Mouse (Mus musculus) liver, embryonic 15.5 days (tissue): Measurements from ENCODE around the gene Asic4. TPM values are rescaled to one million over a fixed set of nuclear protein-coding genes. Genes with fewer than 3 reads are reported as not detected.

Experiments used
- ATAC-seq: fragments of 200-750 bp; cut with Nextera tagmentation; 2 replicates; pipeline ENCODE4 v1.8.0; 2017; ENCODE audit warnings: moderate number of reproducible peaks, mild to moderate bottlenecking, moderate library complexity; ENCODE audit not compliant: insufficient read depth
- H3K27ac ChIP-seq: fragments of 300-500 bp; sonication (generic); replicated peaks from 2 replicates; pipeline ENCODE4 v1.5.1; 2015; ENCODE audit warnings: mild to moderate bottlenecking, inconsistent platforms
- H3K27me3 ChIP-seq: fragments of 300-500 bp; sonication (generic); 2 replicates; pipeline ENCODE4 v1.6.1; 2015; ENCODE audit warnings: mild to moderate bottlenecking, inconsistent platforms
- H3K36me3 ChIP-seq: fragments of 300-500 bp; sonication (generic); replicated peaks from 2 replicates; pipeline ENCODE4 v1.6.1; 2015; ENCODE audit warnings: moderate library complexity, mild to moderate bottlenecking, inconsistent platforms
- H3K4me1 ChIP-seq: fragments of 300-500 bp; sonication (generic); replicated peaks from 2 replicates; pipeline ENCODE4 v1.6.1; 2015; ENCODE audit warnings: inconsistent platforms
- H3K4me2 ChIP-seq: fragments of 300-500 bp; sonication (generic); 2 replicates; pipeline ENCODE4 v1.6.1; 2015; ENCODE audit warnings: moderate library complexity, mild to moderate bottlenecking, inconsistent platforms
- H3K4me3 ChIP-seq: fragments of 300-500 bp; sonication (generic); replicated peaks from 2 replicates; pipeline ENCODE4 v1.5.1; 2015; ENCODE audit warnings: mild to moderate bottlenecking, inconsistent platforms
- H3K9ac ChIP-seq: fragments of 300-500 bp; sonication (generic); 2 replicates; pipeline ENCODE4 v1.6.1; 2015; ENCODE audit warnings: moderate library complexity, mild to moderate bottlenecking, inconsistent platforms
- H3K9me3 ChIP-seq: fragments of 300-500 bp; sonication (generic); replicated peaks from 2 replicates; pipeline ENCODE4 v1.6.1; 2016; ENCODE audit warnings: inconsistent platforms
- WGBS: fragments of 180-500 bp; shearing (Covaris S2); methylation state at CpG from one replicate; pipeline ENCODE4 v1.1.7; 2015; ENCODE audit warnings: mixed read lengths; ENCODE audit not compliant: insufficient replicate concordance; 5-methylcytosine and 5-hydroxymethylcytosine counted together
- polyA plus RNA-seq: library from polyadenylated mRNA; unstranded; fragments of >200 nt; fragmentation: Nextera tagmentation; extraction: Ambion mirVana; gene quantifications from 2 replicates; pipeline ENCODE4 v1.2.1, GENCODE M21; 2015

Asic4 gene
- polyA plus RNA-seq, 1 experiment from 2014 or later = 0.05 TPM

DNA sequence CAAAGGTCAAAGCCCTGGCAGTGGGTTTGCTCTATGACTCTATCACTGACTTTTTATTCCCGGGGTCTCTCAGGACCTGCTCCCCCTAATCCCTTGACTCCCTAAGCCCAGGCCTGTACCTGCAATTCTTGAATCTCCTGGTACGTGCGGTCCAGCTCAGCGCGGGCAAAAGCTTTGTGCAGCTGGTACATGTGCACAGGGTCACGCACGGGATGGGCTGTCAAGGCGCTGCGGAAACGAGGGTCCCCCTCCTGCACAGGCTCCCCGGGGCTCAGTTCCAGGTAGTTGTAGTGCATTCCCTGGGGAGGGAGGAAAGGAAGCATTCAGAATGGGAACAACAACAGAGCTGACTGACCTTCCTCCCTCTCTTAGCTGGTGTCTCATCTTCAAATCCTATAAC, 26.2 kb downstream of the Asic4 start:
- no peak overlapping the region for H3K27ac ChIP-seq
- no peak overlapping the region for H3K4me2 ChIP-seq
- H3K27me3 ChIP-seq = peaks cover 98% of the 10 kb centered on the region
- H3K4me3 ChIP-seq = no peak overlapping the region
- no peak overlapping the region for H3K9ac ChIP-seq
- no peaks in the 10 kb centered on the region for H3K9me3 ChIP-seq
- WGBS = 82% methylated on average over 11 of the region's 11 CpGs
- ATAC-seq = no peak
- H3K36me3 ChIP-seq = no peaks in the 10 kb centered on the region
- H3K4me1 ChIP-seq = peaks cover 28% of the 10 kb centered on the region

DNA sequence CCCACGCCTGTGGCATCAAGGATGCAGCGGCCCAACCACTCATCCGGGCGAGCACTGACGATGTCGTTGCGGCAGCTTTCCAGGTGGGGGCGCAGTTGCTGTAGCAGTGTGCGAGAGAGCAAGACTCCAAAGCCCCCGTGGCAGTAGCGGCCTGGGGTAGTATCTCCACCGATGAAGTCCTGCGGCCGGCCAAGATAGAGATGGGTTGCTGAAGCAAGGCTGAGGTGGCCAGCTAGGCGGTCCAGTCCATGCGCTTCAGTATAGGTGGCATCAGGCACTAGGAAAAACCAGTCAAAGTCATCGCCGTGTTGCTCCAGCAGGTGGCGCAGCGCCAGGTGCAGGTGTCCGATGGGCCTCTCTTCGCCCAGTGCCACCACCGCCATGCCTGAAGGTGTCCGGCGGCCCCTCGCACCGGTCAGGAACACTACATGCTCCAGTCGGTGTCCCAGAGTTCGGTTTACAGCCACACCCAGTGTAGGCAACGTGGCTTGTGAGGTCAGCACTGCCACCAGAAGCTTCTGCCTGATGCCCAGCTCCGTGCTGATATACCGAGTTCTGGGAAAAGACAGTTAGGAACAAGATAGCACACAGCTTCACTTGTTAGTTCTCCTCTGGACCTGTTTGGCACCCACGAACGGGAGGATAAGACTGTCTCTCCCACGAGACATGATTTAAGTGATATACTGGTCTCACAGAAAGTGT, 27.2 kb downstream of the Asic4 start:
- H3K4me2 ChIP-seq = peak overlapping the region; percentile 94
- no peak overlapping the region for H3K9ac ChIP-seq
- no peaks in the 10 kb centered on the region for H3K36me3 ChIP-seq
- peaks cover 28% of the 10 kb centered on the region for H3K4me1 ChIP-seq
- H3K27me3 ChIP-seq = peaks cover 99% of the 10 kb centered on the region
- no peak overlapping the region for H3K27ac ChIP-seq
- ATAC-seq = no peak
- no peaks in the 10 kb centered on the region for H3K9me3 ChIP-seq
- H3K4me3 ChIP-seq = peak overlapping the region; percentile 68
- WGBS = 9% methylated on average over 35 of the region's 35 CpGs

DNA sequence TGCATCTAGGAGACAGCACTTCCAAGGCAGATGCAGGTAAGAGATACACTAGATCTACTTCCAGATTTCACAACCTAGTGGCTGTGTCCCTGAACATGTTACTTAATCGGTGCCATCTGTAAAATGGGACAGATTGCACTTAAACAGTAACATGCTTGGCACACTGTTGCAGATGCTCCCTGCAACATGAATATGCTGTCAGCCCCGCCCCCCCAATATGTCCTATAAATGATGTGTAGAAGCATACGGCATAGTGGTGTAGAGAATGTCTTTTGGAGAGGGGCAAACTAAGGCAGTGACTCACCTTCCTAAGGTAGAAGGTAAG, 27.7 kb downstream of the Asic4 start:
- H3K27ac ChIP-seq = no peak overlapping the region
- no peak for ATAC-seq

DNA sequence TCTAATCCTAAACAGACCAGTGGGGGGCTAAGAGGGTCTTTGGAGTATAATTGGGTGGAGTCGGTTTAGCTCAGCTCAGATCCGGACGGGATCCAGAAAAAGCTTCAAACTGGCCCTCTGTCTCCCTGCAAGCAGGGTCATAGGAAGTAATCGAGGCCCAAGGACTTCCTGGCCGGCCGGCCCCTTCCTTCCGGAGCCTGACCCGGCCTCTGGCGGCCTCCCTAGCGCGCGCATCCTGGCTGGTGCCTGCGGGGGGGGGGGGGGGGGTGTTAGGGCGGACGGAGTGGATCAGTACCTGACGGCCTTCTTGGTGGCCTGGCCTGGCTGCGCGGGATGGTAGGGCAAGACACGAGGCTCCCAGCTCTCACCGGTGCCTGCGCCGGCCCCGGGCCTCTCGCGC, 28.3 kb downstream of the Asic4 start:
- no peak overlapping the region for H3K27ac ChIP-seq
- ATAC-seq = peak; percentile 8
- no peaks in the 10 kb centered on the region for H3K36me3 ChIP-seq
- no peaks in the 10 kb centered on the region for H3K9me3 ChIP-seq
- peaks cover 99% of the 10 kb centered on the region for H3K27me3 ChIP-seq
- H3K4me2 ChIP-seq = peak overlapping the region; percentile 94
- WGBS = 1% methylated on average over 21 of the region's 25 CpGs
- H3K4me3 ChIP-seq = peak overlapping the region; percentile 68
- peak overlapping the region; percentile 51 for H3K9ac ChIP-seq
- H3K4me1 ChIP-seq = peaks cover 28% of the 10 kb centered on the region

More for the DNA sequence above, 27.7 kb downstream of the Asic4 start:
- H3K36me3 ChIP-seq = no peaks in the 10 kb centered on the region
- H3K27me3 ChIP-seq = peaks cover 99% of the 10 kb centered on the region
- peak overlapping the region; percentile 68 for H3K4me3 ChIP-seq
- H3K9ac ChIP-seq = no peak overlapping the region
- peak overlapping the region; percentile 94 for H3K4me2 ChIP-seq
- no peaks in the 10 kb centered on the region for H3K9me3 ChIP-seq
- peaks cover 28% of the 10 kb centered on the region for H3K4me1 ChIP-seq
- WGBS = 27% methylated on average over 3 of the region's 3 CpGs

DNA sequence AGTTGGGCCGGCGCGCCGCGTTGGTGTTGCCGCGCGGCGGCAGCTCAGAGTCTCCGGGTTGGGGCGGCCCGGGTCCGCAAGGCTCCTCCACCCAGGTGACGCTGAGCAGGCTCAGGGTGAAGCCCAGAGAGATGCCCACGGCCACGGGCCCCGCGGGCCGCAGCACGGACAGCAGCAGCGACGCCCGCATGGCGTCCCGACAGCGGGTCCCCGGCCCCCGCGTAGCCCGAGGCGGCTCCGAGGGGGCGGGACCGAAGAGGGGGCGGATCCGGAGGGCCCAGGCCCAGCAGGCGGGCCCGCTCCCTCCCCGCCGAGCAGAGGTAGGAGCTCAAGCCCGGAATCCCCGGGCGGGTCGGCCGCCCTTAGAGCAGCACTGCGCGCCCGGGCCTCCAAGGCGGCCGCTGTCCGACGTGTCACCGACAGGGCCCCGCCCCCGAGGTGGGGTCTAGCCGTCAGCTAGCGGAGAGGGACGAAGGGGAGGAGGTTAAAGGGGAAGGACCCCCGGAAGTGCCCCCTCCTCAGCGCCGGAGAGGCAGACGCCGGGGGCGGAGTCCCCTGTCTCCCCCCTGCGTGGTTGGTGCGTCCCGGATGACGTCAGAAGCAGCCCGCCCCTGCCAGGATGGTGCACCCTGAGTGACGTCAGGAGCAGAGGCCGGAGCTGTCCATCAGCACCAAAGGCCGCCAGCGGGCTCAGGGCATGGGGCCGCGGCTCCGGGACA, 28.8 kb downstream of the Asic4 start, which contains the start of the genes Chpf and Tmem198:
TSS of gene Chpf (minus strand) at position 392 of the 719 bp plus-strand sequence.
TSS of gene Tmem198 (plus strand) at position 617 of the 719 bp plus-strand sequence.
- H3K27ac ChIP-seq = 0 out of 2 replicates have a peak within 1 kb of the TSS, but pooled peaks have one; percentile 57
- peak within 1 kb of the TSS; percentile 51 for H3K9ac ChIP-seq
- peaks cover 99% of the 10 kb centered on the region for H3K27me3 ChIP-seq
- peak within 1 kb of the TSS; percentile 68 for H3K4me3 ChIP-seq
- under 1% methylated on average over 76 of the region's 76 CpGs for WGBS
- peak within 1 kb of the TSS; percentile 94 for H3K4me2 ChIP-seq
- ATAC-seq = peak; percentile 88
- no peaks in the 10 kb centered on the region for H3K9me3 ChIP-seq
- H3K36me3 ChIP-seq = no peaks in the 10 kb centered on the region
- peaks cover 28% of the 10 kb centered on the region for H3K4me1 ChIP-seq

DNA sequence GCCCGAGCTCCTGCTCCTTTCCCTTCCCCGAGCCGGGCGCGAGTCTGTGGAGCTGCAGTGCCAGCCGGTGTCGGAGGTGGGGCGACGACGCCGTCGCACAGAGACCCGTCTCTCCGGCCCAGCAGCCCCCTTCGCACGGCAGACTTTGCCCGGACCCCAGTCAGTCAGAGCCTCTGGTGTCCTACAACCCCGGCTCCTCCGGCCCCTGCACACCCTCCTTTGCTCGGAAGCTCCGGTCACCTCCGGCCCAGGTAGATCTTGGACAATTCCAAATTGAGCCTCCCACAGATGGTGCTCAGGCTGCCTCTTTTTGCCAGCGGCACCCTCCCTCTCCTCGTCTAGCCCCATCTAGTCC, 29.4 kb downstream of the Asic4 start:
- ATAC-seq = no peak
- H3K27me3 ChIP-seq = peaks cover 100% of the 10 kb centered on the region

DNA sequence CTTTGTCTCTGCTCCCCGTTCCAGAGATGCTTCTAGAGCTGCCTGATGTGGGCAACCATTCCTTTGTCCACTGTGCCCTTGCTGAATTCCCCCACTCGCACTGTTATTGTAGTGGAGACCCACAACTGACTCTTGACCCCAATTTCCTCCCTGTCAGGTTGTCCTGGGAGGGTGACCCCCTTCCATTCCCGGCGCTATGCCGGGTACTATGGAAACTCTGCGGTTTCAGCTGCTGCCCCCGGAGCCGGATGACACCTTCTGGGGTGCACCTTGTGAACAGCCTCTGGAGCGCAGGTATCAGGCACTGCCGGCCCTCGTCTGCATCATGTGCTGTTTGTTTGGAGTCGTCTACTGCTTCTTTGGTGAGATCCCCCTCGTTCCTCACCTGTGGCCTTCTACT, 29.8 kb downstream of the Asic4 start:
- Histone ChIP-seq H3K36me3 (no peaks in the 10 kb centered on the region), H3K9ac (no peak overlapping the region), H3K4me3 (0 out of 2 replicates have a peak overlapping the region, but pooled peaks have one; percentile 68), H3K27me3 (peaks cover 100% of the 10 kb centered on the region), H3K4me2 (peak overlapping the region; percentile 94), H3K9me3 (no peaks in the 10 kb centered on the region), H3K27ac (no peak overlapping the region), H3K4me1 (peaks cover 28% of the 10 kb centered on the region)
- no peak for ATAC-seq
- 17% methylated on average over 13 of the region's 13 CpGs for WGBS

More for the DNA sequence above, 29.4 kb downstream of the Asic4 start:
- Histone ChIP-seq H3K9me3 (no peaks in the 10 kb centered on the region), H3K36me3 (no peaks in the 10 kb centered on the region), H3K4me1 (peaks cover 28% of the 10 kb centered on the region), H3K4me2 (peak overlapping the region; percentile 94), H3K4me3 (peak overlapping the region; percentile 68), H3K27ac (no peak overlapping the region), H3K9ac (no peak overlapping the region)
- WGBS = 4% methylated on average over 24 of the region's 24 CpGs

DNA sequence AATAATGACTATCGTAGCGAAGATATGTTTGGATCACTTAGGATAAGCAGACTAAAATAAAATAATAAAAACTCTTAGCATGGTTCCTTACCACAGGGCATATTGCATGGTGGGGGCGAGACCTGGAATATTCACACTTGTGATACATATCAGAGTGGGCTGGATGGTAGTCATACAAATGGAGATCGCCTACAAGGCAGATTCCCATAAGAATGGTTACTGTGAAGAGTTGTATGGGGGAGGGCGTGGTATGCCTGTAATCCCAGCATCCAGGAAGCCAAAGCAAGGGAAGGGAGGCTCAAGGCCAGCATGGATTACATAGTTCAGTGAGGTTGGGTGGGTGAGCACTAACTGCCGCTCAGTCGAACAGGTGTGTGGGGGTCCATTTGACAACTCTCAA, 30.5 kb downstream of the Asic4 start:
- Histone ChIP-seq H3K9me3 (no peaks in the 10 kb centered on the region), H3K27ac (no peak overlapping the region), H3K9ac (no peak overlapping the region), H3K4me1 (peaks cover 28% of the 10 kb centered on the region), H3K4me2 (no peak overlapping the region), H3K27me3 (peaks cover 100% of the 10 kb centered on the region), H3K4me3 (no peak overlapping the region), H3K36me3 (no peaks in the 10 kb centered on the region)
- no peak for ATAC-seq
- 61% methylated on average over 7 of the region's 7 CpGs for WGBS

DNA sequence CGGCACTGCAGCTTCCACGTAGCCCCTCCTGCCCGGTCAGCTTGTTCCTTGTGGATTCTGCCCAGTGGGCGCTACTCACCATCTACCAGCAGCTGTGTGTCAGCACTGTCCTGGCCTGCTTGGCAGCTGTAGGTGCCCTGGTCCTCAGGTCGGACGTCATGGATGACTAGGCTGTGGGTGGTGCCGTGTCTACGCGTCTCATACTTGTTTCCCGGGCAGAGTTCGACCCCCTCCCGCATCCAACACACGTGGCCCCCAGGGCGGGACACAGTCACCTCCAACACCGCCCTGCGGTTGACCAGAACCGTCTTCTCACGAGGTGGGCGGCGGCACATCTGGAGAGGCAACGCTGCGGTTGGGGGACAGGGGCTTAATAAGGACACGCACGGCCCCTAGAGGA, 36.3 kb downstream of the Asic4 start:
- peaks cover 11% of the 10 kb centered on the region; the same call in 1 of the 2 replicates for H3K4me1 ChIP-seq
- H3K4me2 ChIP-seq = no peak overlapping the region
- no peak overlapping the region for H3K27ac ChIP-seq
- H3K4me3 ChIP-seq = no peak overlapping the region
- no peak for ATAC-seq
- no peak overlapping the region for H3K9ac ChIP-seq
- 6% methylated on average over 24 of the region's 24 CpGs for WGBS
- H3K27me3 ChIP-seq = peaks cover 84% of the 10 kb centered on the region
- 0 out of 2 replicates have a peak, but pooled peaks cover 3% of the 10 kb centered on the region for H3K36me3 ChIP-seq
- H3K9me3 ChIP-seq = no peaks in the 10 kb centered on the region

DNA sequence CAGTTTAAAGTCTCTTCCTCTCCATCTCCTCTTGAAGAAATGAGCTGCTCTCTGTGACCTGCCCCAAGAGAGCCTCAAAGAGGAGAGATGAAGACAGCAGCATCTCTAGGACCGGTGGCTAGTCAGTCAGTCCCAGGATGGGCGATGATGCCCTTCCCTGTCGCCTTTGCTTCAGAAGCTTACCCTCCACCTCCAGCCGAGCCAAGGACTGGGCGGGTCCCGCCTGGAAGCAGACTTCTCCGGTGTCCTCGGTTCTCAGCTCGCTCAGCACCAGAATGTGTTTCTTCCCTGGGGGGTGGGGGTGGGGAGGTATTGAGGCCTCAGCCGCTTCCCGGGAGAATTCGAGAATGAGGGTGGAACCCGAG, 36.8 kb downstream of the Asic4 start:
- H3K36me3 ChIP-seq = 0 out of 2 replicates have a peak, but pooled peaks cover 3% of the 10 kb centered on the region
- peaks cover 11% of the 10 kb centered on the region; the same call in 1 of the 2 replicates for H3K4me1 ChIP-seq
- H3K4me2 ChIP-seq = peak overlapping the region; percentile 65
- 4% methylated on average over 13 of the region's 13 CpGs for WGBS
- no peak overlapping the region; the same call in 1 of the 2 replicates for H3K9ac ChIP-seq
- no peak for ATAC-seq
- peak overlapping the region; percentile 50 for H3K4me3 ChIP-seq
- H3K27ac ChIP-seq = no peak overlapping the region
- peaks cover 82% of the 10 kb centered on the region for H3K27me3 ChIP-seq
- no peaks in the 10 kb centered on the region for H3K9me3 ChIP-seq

DNA sequence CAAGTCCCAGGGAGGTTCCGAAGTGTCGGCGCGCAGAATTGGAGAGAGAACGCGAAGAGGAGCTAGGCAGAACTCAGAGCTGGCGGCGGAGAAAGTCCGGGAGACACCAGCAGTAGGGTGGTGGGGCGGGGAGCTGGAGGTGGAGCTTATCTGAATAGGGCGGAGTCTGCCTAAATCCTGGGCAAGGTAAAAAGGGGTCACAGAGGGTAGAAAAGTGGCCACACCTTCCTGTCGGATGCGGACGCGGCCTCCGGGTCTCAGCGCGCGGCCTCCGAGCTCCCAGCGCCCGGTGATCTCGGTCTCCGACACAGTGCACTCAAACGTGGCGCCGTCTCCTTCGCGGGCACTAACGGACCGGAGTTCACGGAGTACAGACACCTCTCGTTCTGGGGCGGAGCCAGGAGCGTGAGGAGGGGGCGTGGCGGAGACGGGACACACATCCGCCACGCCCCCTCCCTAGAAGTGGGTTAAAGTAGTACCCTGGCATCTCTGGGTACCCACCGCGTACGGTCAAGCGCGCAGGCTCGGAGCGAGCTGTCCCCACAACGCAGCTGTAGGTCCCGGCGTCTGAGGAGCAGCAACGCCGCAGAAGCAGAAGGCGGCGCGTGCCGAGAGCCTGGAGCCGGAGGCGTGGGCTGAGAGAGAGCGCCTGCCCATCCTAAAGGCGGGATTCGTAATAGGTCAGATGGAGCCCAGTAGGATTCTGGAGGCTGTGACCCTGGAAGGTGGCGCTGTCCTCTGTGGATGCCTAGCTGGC, 37.3 kb downstream of the Asic4 start:
- peak overlapping the region; percentile 65 for H3K4me2 ChIP-seq
- peak; percentile 54 for ATAC-seq
- WGBS = 1% methylated on average over 62 of the region's 62 CpGs
- peak overlapping the region; percentile 50 for H3K4me3 ChIP-seq
- H3K36me3 ChIP-seq = 0 out of 2 replicates have a peak, but pooled peaks cover 3% of the 10 kb centered on the region
- H3K9ac ChIP-seq = no peak overlapping the region; the same call in 1 of the 2 replicates
- peaks cover 82% of the 10 kb centered on the region for H3K27me3 ChIP-seq
- H3K4me1 ChIP-seq = peaks cover 11% of the 10 kb centered on the region; the same call in 1 of the 2 replicates
- H3K9me3 ChIP-seq = no peaks in the 10 kb centered on the region
- no peak overlapping the region for H3K27ac ChIP-seq
